Mouse (Mus musculus): ENCODE data around the gene 6430628N08Rik. TPM values are rescaled to one million over a fixed set of nuclear protein-coding genes. Genes with fewer than 3 reads are reported as not detected.
A peak's percentile ranks its signal among the peaks of the same experiment; 100 is the strongest.

Gene 6430628N08Rik
- total RNA-seq, 2 experiments from 2014 or later, result not detected

DNA sequence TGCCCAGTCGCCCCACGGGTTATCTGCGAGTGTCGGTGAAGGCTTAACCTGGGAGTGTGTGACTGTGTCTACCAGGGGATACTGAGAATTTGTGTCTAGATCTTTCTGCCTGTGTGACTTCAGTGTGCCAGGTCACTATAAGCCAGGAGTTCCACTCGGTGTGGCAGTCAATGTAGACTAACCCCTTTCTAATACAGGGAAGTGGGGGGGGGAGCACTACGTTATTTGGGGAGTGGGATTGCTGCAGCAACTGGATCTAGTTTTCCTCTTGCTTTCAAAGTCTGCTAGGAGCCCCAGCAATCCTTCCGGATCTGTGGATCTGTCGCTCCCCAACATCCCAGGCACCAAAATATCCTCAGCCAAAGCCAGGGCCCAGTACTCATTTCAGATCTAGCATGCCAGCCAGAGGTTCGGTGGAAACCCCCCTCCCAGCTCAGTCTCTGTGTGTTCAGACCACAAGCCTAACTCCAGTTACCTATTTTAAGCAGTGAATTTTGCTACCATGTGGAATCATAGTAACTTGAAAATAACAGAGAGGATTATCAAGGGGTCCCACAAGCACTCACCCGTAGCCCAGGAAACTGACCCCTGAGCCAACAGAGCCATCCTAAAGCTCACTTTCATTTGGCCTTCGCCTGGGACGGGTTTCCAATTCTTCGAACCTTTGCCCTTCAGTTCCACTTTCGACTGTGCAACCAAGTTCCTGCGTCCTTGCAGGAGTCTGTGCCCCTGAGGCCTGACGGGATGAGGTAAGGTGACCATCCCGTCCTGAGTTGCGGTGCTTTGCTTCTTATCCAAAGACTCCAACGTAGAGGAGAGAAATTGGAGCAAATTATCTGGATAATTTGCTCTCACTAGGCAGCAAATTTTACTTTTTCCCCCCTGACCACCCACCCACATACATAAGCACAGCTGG, 46.9 kb downstream of the 6430628N08Rik start:
- DNase-seq, result peak in 1 of 2 experiments; percentile 3
- intact Hi-C loops (cut with DNase I), result no loop called here

DNA sequence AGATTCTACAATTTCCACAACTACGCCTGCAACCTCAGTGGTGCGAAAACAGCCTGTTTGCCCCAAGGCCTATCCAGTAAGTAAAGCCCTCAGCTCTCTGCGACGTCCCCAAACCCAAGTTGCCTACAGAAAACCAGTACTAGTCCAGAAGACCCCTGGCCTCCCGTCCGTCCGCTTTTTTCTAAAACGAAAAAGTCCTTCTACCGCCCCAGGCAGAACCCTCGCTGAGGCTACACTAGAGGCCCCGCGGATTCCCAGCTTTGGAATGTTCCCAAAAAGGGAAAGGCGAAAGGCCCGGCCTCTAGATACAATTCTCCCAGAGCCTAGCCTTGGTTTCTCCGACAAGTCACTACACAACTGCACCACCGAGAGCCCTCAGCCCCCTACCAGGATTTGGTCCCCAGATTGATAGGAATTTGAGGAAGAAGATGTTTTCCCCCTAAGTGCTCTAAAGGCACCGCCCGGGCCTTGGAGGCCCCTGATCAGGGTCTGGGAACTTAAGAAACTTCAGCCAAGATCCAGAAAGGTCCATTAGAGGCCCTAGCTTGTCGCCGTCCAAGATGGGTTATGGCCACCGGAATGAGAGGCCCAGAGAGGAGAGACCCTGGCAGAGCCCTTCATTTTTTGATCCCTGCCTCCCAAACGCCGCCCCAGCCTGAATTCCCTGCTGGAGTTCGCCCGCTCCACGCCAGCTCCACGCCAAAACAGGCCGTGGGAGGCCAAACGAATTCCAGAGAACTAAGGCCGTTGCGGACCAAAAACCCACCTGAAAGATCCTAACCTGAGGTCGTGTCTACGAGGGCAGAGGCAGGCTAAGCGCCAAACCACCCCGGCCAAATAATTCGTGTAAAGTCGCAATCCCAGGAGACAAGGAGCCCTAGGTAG, 48.1 kb downstream of the 6430628N08Rik start:
- intact Hi-C loops (cut with DNase I), result no loop called here
- DNase-seq, result peak; percentile 46 to 49

DNA sequence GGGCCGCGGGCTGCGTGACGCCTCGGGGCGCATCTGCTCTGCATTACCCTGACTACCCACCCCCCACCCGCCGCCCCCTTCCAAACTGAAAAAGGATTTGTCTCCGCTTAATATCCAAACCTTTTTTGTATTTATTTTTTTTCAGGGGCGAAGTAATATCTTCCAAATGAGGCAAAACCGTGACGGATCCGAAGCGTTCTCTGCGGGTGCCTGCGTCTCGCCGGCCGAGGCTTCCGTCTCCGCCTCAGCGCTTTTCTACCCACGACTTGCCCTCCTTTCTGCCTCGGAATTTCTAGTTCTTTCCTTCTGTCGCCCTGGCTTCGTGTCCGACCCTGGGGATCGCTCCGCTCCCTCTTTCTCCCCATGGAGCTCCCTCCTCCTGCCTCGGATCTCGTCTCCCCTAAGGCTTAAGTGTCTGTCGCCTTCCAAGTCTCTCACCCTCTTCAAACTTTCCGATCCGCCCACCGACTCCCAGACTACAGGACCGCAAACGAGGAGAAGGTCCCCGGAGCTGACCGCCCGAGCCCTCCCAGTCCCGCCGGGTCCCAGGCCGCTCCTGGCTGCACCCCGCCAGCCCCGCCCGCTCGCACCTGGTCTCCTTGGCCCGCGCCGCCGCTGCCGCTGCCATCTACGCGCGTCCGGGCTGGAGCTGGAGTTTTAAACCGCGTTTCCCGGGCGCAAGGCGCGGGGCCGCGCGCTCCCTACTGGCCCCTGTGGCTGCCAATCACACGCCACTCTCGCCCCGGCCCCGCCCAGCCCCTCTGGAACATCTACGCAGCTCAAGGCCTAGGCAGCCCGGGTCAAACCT, 49.0 kb downstream of the 6430628N08Rik start, which contains the start of gene Dmbx1:
Gene Dmbx1, minus strand, starts transcription at position 632 of the 808 bp plus-strand sequence.
- intact Hi-C loops (cut with DNase I), result no loop called here
- peak; percentile 12 to 18 for DNase-seq

- intact Hi-C loops (cut with DNase I), result no loop called here
- DNase-seq, result no peak
These were observed 50.2 kb downstream of the 6430628N08Rik start for GRCm38 (mm10) chr4:115940681-115941080.

DNA sequence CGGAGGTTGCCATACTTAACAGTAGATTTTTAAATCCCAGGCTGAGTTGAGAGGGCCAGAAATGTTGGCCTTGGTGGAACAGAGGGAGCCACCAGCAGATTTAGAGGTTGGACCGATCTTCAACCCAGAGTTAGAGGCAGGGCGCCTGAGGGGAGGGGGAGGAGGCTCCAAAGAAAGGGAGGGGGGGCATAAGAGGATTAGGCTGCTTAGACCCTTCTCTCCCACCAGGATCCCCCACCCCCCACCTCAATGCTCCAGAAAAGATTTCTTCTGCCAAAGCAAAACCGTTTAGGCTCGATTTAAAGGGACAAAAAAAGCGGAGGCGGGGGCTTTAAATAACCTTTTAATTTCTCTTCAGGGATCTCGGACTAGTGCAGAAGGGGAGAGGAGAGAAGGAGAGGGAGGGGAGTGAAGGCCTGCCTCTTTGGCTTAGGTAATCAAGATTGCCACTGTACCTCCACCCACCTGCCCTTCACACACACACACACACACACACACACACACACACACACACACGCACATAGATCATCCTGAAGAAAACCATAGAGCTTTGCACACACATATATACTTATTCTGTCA, 50.9 kb downstream of the 6430628N08Rik start:
- intact Hi-C loops (cut with DNase I), result no loop called here

GRCm38 (mm10) chr4:115943669-115944314, 53.3 kb downstream of the 6430628N08Rik start:
- intact Hi-C loops (cut with DNase I), result no loop called here
- DNase-seq, result no peak

More for the DNA sequence above, 50.9 kb downstream of the 6430628N08Rik start:
- no peak for DNase-seq

Other genes starting within 250 kb of the 6430628N08Rik start
- gene Cyp4b1, start 242.9 kb upstream of the 6430628N08Rik start, total RNA-seq (2021), result 10 to 100 TPM; 15.3 to 20.0 TPM
- gene Efcab14, start 152.9 kb upstream of the 6430628N08Rik start, total RNA-seq (2021), result 10 to 100 TPM; 36.7 to 38.9 TPM
- gene Tex38, start 109.6 kb upstream of the 6430628N08Rik start, total RNA-seq (2021), result under 1 TPM; 0.35 to 0.67 TPM
- gene Atpaf1, start 105.9 kb upstream of the 6430628N08Rik start, total RNA-seq (2021), result 10 to 100 TPM; 53.1 to 54.6 TPM
- gene Mob3c, start 62.6 kb upstream of the 6430628N08Rik start, total RNA-seq (2021), result 1 to 10 TPM; 6.1 to 7.0 TPM
- 10 to 100 TPM; 26.2 to 30.2 TPM for gene Mknk1, start 51.5 kb upstream of the 6430628N08Rik start, total RNA-seq (2021)
- gene Kncn, start 6.3 kb upstream of the 6430628N08Rik start, total RNA-seq (2021), result not detected
- gene Dmbx1, start 49.3 kb downstream of the 6430628N08Rik start, total RNA-seq (2021), result not detected
- under 1 TPM; 0.60 to 0.94 TPM for gene Faah, start 127.3 kb downstream of the 6430628N08Rik start, total RNA-seq (2021)
- gene Nsun4, start 163.2 kb downstream of the 6430628N08Rik start, total RNA-seq (2021), result 10 to 100 TPM; 23.5 to 24.8 TPM
- 1,000 to 10,000 TPM; 1,784 to 1,838 TPM for gene Uqcrh, start 184.4 kb downstream of the 6430628N08Rik start, total RNA-seq (2021)
- gene Lrrc41, start 184.6 kb downstream of the 6430628N08Rik start, total RNA-seq (2021), result 10 to 100 TPM; 33.2 to 39.7 TPM
- gene Rad54l, start 233.0 kb downstream of the 6430628N08Rik start, total RNA-seq (2021), result 1 to 10 TPM; 3.7 TPM
- 10 to 100 TPM; 78.4 to 81.9 TPM for gene Pomgnt1, start 233.2 kb downstream of the 6430628N08Rik start, total RNA-seq (2021)